Mouse (Mus musculus) 3134 (cell line): ENCODE measurements at regions not wholly inside any gene's neighbourhood (a gene's known extent, or its start where the extent isn't known, plus 50 kb on each side); places are given as distances from the start of the nearest gene placed in this dataset.

Experiments used
- DNase-seq: peaks from one replicate; pipeline ENCODE4 v3.0.0-alpha.2; 2011; ENCODE audit warnings: low spot score; ENCODE audit not compliant: insufficient read length; ENCODE audit errors: extremely low read depth

DNA sequence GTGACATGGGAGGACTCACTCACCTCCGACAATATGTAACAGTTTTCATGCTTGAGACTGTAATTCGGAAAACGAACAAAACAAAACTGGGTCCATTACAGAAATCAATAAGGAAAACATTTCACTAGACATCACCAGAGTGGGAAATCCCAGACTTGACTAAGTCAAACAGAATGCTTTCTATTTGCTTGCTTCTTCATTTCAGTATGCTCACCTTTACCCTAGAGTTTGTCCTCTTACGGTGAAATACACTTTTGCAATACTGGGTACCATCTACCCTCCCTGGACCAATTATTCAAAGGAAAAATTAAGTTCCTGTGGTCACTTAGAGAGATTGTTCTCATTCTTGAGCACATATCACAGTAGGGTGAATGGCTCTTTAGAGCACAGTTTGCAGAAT lies 613.4 kb upstream of the 4930412O13Rik start:
- no peak for DNase-seq

DNA sequence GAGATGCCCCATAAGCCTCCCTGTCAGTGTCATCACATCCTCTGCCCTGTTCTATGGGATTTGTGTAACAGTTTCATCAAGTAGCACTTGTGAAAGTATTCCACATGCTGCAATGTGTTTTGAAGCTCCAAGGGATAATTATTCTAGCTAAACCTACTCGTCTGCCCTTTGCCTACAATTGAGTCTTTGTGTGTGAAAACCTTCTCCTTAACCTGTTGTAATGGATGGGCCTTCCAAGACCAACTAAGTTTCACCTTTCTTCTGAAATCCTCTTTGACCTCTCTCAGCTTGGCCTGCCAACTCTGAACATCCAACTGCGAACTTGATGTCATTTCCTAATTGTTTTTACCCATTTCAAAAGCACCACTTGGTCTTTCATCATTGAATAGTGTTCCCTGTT lies 597.6 kb upstream of the 4930412O13Rik start:
- DNase-seq, result no peak

GRCm38 (mm10) chr2:9285800-9286199 lies 595.3 kb upstream of the 4930412O13Rik start:
- DNase-seq, result no peak

GRCm38 (mm10) chr2:9287077-9287476 lies 594.0 kb upstream of the 4930412O13Rik start:
- DNase-seq, result no peak

DNA sequence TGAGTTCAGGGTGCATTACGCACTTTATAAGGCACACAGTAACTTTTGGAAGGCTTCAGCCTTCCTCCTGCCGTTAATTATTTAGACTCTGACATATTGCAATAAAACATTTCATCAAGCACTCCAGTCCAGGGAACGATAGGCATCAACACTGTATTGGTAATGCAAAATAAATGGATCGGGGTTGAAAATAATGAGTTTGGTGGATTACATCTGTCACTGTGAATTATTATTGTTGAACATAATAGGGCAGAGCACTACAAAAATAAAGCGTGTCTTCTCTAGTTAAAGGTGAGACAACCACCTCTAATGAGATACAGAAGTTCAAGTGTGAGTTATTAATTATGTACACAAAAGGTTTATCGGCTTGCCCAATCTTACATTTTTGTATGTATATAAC lies 593.4 kb upstream of the 4930412O13Rik start:
- no peak for DNase-seq

GRCm38 (mm10) chr2:9331630-9332352 lies 549.3 kb upstream of the 4930412O13Rik start:
- DNase-seq, result no peak

DNA sequence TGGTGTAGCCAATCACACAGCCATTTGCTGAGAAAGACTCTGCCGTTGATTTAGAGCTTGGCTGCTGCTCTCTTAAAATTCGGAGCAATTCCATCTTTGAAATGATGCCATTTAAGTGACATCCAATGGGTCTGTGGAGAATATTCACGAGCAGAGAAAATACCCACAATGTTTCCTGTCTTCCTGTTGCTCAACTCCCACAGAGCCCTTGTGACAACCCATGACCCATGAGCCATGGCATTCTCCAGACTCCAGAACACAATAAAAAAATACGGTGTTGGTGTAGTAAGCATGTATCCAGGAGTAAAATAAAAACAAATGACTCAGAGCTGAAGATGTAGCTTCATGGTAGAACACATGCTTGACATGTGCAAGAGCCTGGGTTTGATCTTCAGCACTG lies 532.1 kb upstream of the 4930412O13Rik start:
- DNase-seq, result no peak

DNA sequence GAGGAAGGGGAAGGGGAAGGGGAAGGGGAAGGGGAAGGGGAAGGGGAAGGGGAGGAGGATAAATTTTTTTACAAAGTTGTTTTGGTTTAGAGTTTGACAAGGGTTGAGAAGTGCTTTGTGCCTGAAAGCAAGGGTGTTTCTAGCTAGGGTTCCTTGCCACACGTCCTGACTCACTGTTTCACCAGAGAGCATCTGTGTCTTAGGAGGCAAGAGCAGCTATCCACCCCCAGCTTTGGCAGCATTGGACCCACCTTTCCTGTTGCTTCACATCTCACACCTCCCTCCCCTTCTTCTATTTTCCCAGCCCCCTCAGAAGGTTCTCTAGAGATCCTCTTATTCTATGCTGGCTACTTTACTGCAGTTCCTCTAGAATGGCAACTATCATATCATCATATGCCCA lies 531.1 kb upstream of the 4930412O13Rik start:
- no peak for DNase-seq

- no peak for DNase-seq
These were observed 528.9 kb upstream of the 4930412O13Rik start for GRCm38 (mm10) chr2:9352190-9352589.

GRCm38 (mm10) chr2:9360020-9360419 lies 521.0 kb upstream of the 4930412O13Rik start:
- no peak for DNase-seq

DNA sequence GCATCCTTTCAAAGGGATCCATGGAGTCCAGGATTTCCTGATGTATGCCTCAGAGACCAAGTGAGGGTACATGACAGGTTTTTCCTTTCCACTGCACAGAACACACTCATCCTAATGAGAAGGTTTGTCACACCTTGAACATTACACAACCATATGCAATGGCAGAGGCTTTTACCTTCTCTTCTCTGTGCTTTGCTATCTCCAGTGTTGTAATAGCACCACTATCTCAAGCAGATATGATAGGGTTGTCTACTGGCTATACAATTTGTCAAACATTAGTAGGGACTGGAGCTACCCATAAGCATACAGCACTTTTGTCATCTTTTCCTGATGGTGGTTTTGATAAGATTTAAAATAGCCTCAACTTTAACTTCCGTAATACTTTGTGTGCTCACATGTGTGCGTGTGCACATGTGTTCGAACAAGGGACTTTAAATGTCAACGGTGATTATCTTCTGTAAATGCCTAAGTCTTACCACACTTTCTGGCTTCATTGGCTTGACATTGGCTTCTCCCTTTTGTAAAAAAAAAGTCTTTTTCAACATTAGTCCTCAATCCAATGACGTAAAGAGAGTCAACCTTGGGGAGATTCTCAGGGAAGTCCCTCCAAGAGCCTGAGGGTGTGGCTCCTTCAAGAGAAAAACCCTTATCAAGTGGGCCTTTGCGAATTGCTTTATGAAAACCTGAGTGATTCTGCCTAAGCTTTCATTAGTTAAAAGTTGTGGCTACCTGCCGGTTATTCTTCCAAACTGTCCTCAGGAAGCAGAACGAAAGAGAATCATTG lies 513.1 kb upstream of the 4930412O13Rik start:
- DNase-seq, result no peak

- DNase-seq, result no peak
These were observed 511.5 kb upstream of the 4930412O13Rik start for GRCm38 (mm10) chr2:9369572-9369971.

DNA sequence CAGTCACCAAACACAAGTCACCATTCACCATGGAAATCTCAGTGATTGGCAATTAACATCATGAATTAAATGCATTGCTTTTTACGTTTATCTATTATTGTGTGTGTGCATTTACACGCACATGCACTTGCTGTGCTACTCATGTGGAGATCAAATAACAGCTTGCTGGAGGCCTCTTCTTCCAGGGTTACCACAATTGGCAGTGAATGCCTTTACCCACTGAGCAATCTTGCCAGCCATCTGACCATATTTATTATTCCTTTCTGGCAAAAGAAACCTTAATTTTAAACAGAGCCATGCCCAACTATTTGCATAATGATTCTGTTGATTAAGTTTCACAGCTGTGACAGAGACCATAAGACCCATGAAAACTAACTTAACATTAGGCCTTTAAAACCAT lies 494.5 kb upstream of the 4930412O13Rik start:
- no peak for DNase-seq

DNA sequence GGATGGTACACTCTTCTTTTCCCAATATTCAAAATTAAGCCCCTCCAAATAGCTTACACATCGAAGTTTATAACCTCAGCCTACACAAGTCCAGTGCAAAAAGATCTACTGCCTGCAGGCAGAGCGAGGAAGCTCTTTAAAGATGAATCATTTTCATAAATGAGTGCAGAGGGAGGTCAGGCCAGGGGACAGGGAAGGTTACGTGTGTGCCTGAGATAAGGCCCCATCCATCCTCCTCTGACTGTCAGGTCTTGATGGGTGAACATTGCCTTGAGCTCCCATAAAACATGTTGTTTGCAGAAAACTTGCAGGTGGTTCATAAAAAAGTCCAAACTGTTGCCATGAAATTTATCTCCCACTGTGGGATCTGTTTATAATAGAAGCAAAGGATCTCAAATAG lies 493.0 kb upstream of the 4930412O13Rik start:
- no peak for DNase-seq

- DNase-seq, result no peak
These were observed 485.6 kb upstream of the 4930412O13Rik start for GRCm38 (mm10) chr2:9395379-9395999.

- no peak for DNase-seq
These were observed 479.6 kb upstream of the 4930412O13Rik start for GRCm38 (mm10) chr2:9401461-9401860.

DNA sequence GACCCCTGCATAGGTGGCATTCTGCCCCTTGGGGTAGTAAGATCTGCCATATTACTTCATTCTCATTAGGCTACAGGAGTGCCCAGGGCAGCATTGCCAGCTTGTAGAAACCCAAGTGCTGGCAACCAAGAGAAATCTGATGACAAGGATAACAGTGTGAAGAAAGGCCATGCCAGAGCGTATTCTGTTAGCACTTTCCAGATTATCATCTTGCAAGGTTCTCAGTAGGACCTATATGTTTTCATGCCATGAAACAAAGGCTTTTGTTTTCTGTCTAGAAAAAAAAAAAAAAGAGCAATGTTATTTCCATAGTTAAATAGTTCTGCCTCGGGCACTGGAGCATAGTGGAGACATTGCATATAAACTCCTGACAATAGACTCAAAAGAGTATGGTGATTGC lies 478.8 kb upstream of the 4930412O13Rik start:
- DNase-seq, result no peak

DNA sequence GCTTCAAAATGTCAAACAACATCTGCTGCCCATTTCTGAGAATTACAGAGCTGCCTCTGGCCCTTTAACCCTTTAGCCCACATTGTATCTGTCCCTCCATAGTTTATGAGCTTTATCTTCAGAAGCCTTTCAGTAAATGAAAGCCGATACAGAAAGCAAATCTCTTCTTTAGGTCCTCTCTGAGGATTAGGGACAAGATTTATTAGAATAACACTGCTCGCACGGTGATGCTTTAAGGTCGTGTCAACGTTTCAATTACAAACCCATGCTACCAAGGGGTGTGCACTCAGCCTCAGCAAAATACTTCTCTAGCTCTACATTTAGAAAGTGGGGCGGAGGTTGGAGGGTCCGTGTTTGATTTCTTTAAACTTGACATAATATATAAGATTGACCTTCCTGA lies 472.0 kb upstream of the 4930412O13Rik start:
- no peak for DNase-seq

DNA sequence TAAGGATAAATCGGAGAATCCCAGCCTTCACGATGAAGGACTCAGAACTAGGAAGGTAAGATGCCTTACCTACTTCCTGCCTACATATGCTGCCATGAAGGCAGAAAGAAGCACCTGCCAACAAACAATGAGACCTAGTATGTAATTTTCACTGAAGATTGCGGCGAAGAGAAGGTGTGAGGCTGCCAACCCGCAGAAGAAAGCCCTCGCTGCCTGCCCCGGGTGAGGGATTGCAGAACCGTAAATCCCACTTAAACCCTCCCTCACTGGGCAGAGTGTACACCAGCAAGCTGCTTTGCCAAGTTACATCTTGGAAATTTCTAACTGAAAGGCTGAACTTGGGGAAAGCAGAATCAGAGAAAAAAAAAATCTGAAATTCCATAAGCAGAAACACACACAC lies 458.4 kb upstream of the 4930412O13Rik start:
- DNase-seq, result no peak

- DNase-seq, result no peak
These were observed 457.5 kb upstream of the 4930412O13Rik start for GRCm38 (mm10) chr2:9423534-9423933.

GRCm38 (mm10) chr2:9433110-9433940 lies 447.7 kb upstream of the 4930412O13Rik start:
- DNase-seq, result no peak
